Mouse (Mus musculus) myocyte (in vitro differentiated cells): ENCODE results near the gene Sema3e.

Experiments used
- CEBPB ChIP-seq: IDR thresholded peaks from 2 replicates; pipeline ENCODE4 v1.6.1; 2011; ENCODE audit warnings: mild to moderate bottlenecking, moderate library complexity; ENCODE audit not compliant: poor library complexity, insufficient read depth, severe bottlenecking
- POLR2A ChIP-seq: IDR thresholded peaks from one replicate; pipeline ENCODE4 v1.6.1; 2011; ENCODE audit warnings: low read depth, mild to moderate bottlenecking, control low read depth, moderate library complexity; ENCODE audit not compliant: insufficient read length
- POLR2AphosphoS2 ChIP-seq: IDR thresholded peaks from one replicate; pipeline ENCODE4 v1.6.1; 2011; ENCODE audit warnings: low read depth, control low read depth; ENCODE audit not compliant: insufficient read length

- TF ChIP-seq CEBPB (no peak), POLR2A (no peak), POLR2AphosphoS2 (no peak)
Observed at GRCm38 (mm10) chr5:14206794-14207193, 181.7 kb downstream of the Sema3e start.
